Mouse (Mus musculus) thymus, postnatal 0 days (tissue): ENCODE data around the gene Gm13757. TPM values are rescaled to one million over a fixed set of nuclear protein-coding genes. Genes with fewer than 3 reads are reported as not detected.
"Not testable (repeated sequence)": the region's sequence is repeated elsewhere in the genome, so short reads cannot be mapped to it uniquely, and the experiment has no call there.

Source experiments
- DNase-seq: peaks from one replicate; pipeline ENCODE4 v3.0.0-alpha.2; 2015; ENCODE audit warnings: low spot score
- polyA plus RNA-seq: library from polyadenylated mRNA; unstranded; fragments of >200 nt; fragmentation: Nextera tagmentation; extraction: Ambion mirVana; gene quantifications from 2 replicates; pipeline ENCODE4 v1.2.1, GENCODE M21; 2015

Gm13757 gene
- not detected in 2 replicates for polyA plus RNA-seq

- no peak for DNase-seq
Measured at GRCm38 (mm10) chr2:88449031-88449430, at the start of gene Gm13757. Gene Gm13757 (minus strand): TSS chr2:88449131.

- DNase-seq = no peak
Measured at GRCm38 (mm10) chr2:88493020-88493419, 44.1 kb upstream of the Gm13757 start, which contains the start of gene Olfr1185-ps1. Gene Olfr1185-ps1 (plus strand): TSS chr2:88493320.

GRCm38 (mm10) chr2:88483298-88483697 is 34.4 kb upstream of the Gm13757 start, which contains the start of gene Olfr1184:
Gene Olfr1184 (plus strand): TSS chr2:88483598.
- DNase-seq = no peak

- DNase-seq = not testable (repeated sequence)
Measured at GRCm38 (mm10) chr2:88454567-88454966, 5.6 kb upstream of the Gm13757 start, which contains the start of gene Olfr1183. Gene Olfr1183 (plus strand): TSS chr2:88454867.

GRCm38 (mm10) chr2:88426071-88426470 is 22.9 kb downstream of the Gm13757 start, which contains the start of gene Olfr1181:
Gene Olfr1181 (minus strand): TSS chr2:88426171.
- no peak for DNase-seq

- no peak for DNase-seq
Measured at GRCm38 (mm10) chr2:88419051-88419450, 29.9 kb downstream of the Gm13757 start, which contains the start of gene Olfr1180. Gene Olfr1180 (minus strand): TSS chr2:88419151.

- no peak for DNase-seq
Measured at GRCm38 (mm10) chr2:88406353-88406752, 42.6 kb downstream of the Gm13757 start, which contains the start of gene Olfr1179. Gene Olfr1179 (minus strand): TSS chr2:88406453.

Other genes with a start within 250 kb of the Gm13757 start
- gene Olfr1170, start 220.8 kb downstream of the Gm13757 start, polyA plus RNA-seq = not detected in 2 replicates
- 0.03 TPM in 1 of 2 replicates, not detected in the other for gene Olfr1173, start 169.3 kb downstream of the Gm13757 start, polyA plus RNA-seq
- gene Olfr1174-ps, start 134.0 kb downstream of the Gm13757 start, polyA plus RNA-seq = not detected in 2 replicates
- not detected in 2 replicates for gene Olfr1175-ps, start 121.9 kb downstream of the Gm13757 start, polyA plus RNA-seq
- not detected in 2 replicates for gene Olfr1176, start 112.4 kb downstream of the Gm13757 start, polyA plus RNA-seq
- not detected in 2 replicates for gene Olfr1177-ps, start 102.6 kb downstream of the Gm13757 start, polyA plus RNA-seq
- not detected in 2 replicates for gene Olfr1178, start 62.1 kb downstream of the Gm13757 start, polyA plus RNA-seq
- not detected in 2 replicates for gene Olfr1179, start 42.7 kb downstream of the Gm13757 start, polyA plus RNA-seq
- not detected in 2 replicates for gene Olfr1180, start 30.0 kb downstream of the Gm13757 start, polyA plus RNA-seq
- not detected in 2 replicates for gene Olfr1181, start 23.0 kb downstream of the Gm13757 start, polyA plus RNA-seq
- gene Olfr1183, start 5.7 kb upstream of the Gm13757 start, polyA plus RNA-seq = not detected in 2 replicates
- gene Olfr1184, start 34.5 kb upstream of the Gm13757 start, polyA plus RNA-seq = not detected in 2 replicates
- gene Olfr1185-ps1, start 44.2 kb upstream of the Gm13757 start, polyA plus RNA-seq = not detected in 2 replicates
- gene Olfr1186, start 69.4 kb upstream of the Gm13757 start, polyA plus RNA-seq = not detected in 2 replicates
- gene Olfr1188, start 107.8 kb upstream of the Gm13757 start, polyA plus RNA-seq = not detected in 2 replicates
- gene Olfr1189, start 137.3 kb upstream of the Gm13757 start, polyA plus RNA-seq = not detected in 2 replicates
- not detected in 2 replicates for gene Olfr1191-ps1, start 191.4 kb upstream of the Gm13757 start, polyA plus RNA-seq
- gene Olfr1192-ps1, start 199.4 kb upstream of the Gm13757 start, polyA plus RNA-seq = not detected in 2 replicates
- gene Olfr1193, start 226.5 kb upstream of the Gm13757 start, polyA plus RNA-seq = not detected in 2 replicates
- gene Olfr1195, start 240.1 kb upstream of the Gm13757 start, polyA plus RNA-seq = not detected in 2 replicates